Mouse (Mus musculus) spleen, embryonic (tissue): ENCODE results near the gene Zcchc4.
"Not testable (repeated sequence)": the region's sequence is repeated elsewhere in the genome, so short reads cannot be mapped to it uniquely, and the experiment has no call there.

Source experiments
- CTCF ChIA-PET: fragments of 350-600 bp; sonication (Branson Sonifier 250); formaldehyde crosslinking; loops from one replicate; lab custom pipeline; 2022; lab: Charles Lee

Gene Zcchc4

DNA sequence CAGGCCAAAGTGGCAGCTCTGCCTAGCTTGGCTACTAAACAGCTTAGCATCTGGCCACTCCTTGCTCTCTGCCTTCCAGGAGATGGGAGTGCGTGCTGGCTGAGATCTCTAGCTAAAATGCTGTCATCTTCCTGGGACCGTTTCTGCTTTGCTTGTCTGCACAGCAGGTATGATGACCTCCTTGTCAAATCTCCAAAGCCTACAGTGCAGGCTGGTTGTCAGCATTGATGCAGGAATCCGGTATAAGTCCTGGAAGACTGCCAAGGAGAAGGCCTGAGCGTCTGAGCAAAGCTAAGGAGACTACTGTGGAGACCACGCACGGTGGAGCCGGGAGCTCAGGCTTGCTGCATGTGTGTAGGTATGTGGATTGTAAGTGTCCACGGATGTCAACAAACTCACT is at the start of gene Zcchc4:
Gene Zcchc4, plus strand, starts transcription at position 173 of the 400 bp plus-strand sequence.
- CTCF ChIA-PET, result no interaction called here

DNA sequence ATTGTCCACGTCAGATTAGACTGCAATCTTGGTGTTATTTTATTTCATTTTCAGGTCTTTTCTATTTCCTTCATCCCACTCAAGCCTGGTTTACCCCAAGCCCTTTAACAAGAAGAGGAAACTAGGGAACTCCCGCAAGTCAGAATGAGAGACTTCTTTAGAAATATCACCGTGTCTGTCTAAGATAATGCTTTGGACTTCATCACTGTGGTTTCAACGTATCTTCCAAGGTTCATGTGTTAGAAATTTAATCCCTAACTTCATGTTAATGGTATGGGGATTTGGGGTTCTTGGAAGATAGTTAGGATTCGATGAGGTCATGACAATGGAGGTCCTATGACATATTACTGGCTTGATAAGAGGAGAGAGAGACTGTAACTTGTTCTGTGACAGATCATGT is 47.5 kb upstream of the Zcchc4 start:
- CTCF ChIA-PET, result no interaction called here

DNA sequence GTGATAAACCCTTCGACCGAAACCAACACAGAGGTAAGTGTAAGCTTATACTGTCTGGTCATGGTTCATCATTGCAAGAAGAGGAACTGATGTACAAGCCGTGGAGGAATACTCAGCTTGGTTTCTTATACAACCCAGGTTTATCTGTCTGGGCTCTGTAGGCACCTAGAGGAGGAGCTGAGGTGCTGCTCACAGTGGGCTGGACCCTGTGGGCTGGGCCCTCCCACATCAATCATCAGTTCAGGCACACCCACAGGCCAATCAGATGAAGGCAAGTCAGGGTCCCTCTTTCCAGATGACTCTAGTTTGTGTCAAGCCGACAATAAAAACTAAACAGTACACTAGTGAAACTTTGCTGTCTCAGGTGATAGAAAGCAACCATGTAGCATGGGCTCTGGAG is 42.4 kb upstream of the Zcchc4 start:
- CTCF ChIA-PET, result no interaction called here

DNA sequence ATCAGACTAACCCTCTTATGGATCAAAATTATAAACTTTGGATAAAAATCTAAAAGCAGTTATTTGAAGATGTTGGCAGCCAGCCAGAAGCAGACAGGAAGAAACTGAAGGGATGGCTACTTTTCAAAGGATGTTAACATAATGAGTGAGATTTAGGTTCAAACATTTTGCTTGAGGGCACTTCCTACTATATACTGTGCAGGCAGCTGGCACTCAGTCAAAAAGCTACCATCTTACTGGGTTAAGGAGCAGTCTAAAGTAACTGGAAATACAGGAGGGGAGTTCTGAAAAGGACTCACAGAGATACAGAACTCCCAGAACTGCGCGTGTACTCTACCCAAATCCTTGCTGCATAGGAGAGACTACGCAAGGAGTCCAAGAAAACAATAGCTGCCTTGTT is 39.2 kb upstream of the Zcchc4 start:
- CTCF ChIA-PET, result no interaction called here

DNA sequence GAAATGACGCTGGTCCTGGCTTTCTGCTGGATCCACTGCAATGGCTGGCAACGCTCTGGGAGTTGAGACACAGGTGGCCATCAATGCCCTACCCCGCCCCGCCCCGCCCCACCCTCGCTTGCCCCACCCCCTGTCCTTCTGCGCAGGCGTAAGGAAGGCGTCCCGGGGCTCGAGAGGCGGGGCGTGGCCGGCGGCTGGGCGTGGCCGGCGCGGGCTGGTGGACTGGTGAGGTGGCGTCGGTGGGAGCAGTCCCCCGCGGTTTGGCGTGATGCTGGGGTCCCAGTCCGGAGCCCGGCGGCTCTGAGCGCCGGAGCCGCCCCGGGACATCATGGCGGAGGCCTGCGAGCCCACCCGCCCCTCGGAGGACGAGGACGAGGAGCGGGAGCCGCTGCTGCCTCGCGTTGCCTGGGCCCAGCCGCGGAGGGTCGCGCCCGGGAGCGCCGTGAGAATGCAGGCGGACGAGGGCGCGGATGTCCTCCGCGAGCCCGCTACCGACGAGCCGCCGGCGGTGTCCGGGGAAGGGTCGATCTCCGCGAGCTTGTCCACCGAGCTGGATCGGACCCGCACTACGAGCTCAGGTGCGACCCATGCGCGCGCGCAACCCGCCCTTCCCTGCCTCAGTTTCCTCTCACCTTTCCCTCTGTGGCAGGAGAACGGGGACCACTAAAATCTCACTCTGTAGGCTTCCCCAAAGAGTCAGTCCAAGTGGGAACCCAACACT is 33.7 kb upstream of the Zcchc4 start, which contains the start of gene Pi4k2b:
Gene Pi4k2b, plus strand, starts transcription at position 184 of the 721 bp plus-strand sequence.
- CTCF ChIA-PET, result no interaction called here

DNA sequence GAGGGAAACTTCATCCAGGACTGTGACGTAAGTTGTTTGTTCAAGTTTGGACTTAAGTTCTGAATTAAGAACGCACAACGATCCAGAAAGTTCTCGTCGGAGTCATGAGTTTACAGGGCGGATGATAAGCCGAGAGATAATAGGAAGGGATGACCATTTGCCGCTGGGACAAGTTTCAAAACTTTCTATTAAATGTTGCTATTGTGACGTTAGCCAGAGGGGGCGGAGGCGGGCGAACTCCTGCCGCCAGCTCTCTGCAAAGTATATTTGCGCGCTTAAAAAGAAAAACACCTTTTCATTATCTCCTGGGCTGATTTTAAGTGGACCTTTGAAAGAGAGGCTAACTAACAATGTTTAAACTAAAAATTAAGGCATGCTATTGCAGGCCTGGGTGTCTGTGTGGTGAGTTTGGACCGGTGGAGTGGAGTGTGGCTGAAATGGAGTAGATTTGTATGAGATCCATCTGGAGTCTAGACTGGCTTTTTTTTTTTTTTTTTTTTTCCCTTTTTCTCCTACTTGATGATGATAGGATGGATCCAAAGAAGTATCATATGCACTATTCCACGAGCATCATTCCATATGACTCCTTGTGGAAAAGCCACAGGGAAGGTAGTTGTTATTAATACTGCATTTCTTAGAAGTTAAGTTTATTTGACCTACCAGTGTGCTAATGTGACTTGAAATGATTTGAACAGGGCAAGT is 32.9 kb upstream of the Zcchc4 start:
- CTCF ChIA-PET, result no interaction called here

DNA sequence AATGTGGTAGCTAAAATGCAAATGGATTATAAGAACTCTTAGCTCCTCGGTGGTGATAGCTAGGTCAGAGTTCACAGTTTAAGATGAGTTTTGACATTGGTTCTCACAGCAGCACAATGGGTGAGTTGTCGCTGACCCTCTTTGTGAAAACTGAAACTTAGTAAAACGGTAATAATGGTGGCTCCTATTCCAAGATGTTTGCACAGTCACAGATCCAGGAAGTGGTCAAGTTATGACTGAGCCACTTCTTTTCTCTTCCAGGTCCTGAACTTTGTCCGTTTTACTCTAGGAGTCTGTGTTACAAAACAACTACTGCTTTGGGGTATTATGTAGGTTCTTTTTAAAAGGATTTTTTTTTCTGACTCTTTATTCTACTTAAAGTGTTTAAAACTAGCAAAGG is 32.0 kb upstream of the Zcchc4 start:
- CTCF ChIA-PET, result no interaction called here

DNA sequence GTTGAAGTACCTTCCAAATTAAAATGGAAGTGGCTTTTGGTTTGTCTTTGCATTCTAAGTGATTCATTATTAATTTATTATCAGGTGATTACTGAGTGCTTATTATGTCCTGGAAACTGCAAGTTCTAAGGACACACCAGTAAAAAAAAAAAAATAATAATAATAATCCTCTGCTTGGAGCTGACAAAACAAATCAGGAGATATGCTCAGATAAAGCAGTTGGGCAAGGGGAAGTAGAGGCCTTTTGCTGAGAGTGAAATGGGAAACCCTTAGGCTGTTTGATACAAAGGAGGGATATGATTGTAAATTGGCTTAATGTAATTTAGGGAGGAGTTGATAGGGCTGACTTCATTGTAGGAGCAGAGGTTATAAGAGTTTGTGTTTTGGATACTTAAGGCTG is 28.3 kb upstream of the Zcchc4 start:
- CTCF ChIA-PET, result no interaction called here

DNA sequence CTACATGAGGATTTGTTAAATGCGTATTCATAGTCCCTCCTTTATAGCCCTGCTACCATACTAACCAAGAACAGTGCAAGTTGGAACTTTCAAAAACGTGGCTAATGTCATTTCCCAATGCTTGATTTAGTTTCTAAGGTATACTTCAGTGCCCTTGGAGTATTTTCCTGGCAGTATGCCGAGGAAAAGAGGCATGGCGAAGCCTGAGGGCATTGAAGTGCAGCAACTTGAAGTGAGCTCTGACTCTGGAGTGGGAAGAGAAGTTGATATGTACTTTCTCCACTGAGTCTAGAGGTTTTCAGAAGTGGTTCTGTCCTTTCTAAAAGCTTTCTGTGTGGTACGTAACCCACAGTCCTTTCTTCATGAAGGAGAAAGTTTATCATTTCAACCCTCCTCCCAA is 26.5 kb upstream of the Zcchc4 start:
- CTCF ChIA-PET, result no interaction called here

DNA sequence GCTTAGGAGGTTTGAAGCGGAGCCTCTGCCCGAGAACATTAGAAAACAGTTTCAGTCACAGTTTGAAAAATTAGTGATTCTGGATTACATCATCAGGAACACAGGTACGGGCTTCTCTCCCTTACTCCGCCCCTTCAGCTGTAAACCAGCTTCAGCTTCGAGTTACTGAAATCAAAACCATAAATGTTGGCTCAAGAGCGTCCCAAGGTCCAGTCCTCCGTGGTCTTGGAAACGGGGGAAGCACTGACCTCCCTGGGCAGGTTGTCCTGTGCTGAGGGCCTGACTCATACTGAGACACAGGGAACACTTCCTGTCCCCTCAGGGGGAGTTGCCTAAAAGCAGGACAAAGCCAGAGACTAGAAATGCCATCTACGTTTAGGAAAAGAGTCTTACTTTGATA is 22.1 kb upstream of the Zcchc4 start:
- CTCF ChIA-PET, result interaction anchor here (0.6 kb wide), 1 partner anchor 26 kb away, joined by 5 read pairs; no protein-coding TSS in a partner anchor

DNA sequence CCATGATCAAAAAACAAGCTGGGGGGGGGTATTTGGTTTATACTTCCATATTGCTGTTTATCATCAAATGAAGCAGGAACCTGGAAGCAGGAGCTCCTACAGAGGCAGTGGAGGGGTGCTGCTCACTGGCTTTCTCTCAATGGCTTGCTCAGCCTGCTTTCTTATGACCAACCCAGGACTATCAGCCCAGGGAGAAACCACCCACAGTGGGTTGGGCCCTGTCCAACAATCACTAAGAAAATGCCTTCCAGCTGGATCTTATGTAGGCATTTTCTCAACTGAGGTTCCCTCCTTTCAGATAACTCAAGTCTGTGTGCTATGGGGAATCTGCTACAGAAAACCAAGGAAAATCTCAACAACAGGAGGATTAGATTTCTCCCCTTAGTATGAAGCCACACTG is 21.0 kb upstream of the Zcchc4 start:
- CTCF ChIA-PET, result no interaction called here

DNA sequence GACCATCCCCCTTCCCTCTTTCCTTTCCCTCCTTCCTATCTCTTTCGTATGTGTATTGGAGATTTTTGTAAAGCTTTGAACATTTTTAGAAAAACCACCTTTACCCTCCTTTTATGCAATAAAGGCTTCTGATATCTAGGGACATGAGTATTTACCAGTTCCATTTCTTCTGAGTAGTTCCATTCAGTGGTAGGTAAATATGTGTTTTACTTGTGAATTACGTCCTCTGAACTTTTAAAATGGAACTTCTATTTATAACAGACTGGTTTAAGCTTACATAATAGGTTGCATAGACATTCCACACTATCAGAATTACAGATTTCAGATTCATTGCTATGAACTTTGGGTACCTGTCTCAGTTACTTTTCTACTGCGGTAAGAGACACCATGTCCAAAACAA is 19.9 kb upstream of the Zcchc4 start:
- CTCF ChIA-PET, result no interaction called here

DNA sequence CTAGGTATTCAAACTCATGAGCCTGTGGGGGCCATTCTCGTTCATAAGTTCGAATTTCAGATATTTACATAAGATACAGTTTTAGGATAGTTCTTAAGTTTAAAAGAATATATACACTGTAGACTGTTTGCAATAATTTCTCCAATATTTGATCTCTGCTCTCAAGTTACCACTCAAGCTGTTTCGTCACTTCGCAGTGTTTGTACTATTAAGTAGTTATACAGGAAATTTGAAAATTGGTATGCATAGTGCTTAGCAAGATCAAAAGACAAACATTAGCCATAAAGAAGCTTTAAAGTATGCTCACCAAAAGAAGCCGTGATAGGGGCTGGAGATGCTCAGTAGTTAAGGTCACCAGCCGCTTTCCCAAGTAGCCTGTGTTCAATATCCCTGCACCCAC is 19.2 kb upstream of the Zcchc4 start:
- CTCF ChIA-PET, result no interaction called here

DNA sequence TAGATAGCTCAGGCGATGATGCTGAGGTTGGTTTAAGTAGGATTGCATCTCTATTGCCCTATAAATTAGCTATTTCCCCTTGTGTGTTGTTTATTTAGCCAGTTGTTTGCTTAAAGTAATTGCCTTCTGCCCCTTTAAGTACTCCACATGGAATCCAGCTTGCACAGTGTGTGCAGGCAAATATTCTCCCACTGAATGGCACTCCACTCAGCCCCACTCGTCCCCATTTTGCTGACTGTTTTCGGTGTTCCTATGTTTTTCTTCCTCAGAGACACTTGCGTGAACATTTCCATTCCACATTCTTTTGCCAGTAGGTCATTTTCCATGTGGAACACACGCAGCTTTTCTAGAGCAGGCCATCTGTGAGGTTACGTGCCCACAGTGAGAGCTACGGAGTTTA is 12.6 kb upstream of the Zcchc4 start:
- CTCF ChIA-PET, result interaction anchor here (0.6 kb wide), 1 partner anchor 74 kb away, joined by 5 read pairs; no protein-coding TSS in a partner anchor

DNA sequence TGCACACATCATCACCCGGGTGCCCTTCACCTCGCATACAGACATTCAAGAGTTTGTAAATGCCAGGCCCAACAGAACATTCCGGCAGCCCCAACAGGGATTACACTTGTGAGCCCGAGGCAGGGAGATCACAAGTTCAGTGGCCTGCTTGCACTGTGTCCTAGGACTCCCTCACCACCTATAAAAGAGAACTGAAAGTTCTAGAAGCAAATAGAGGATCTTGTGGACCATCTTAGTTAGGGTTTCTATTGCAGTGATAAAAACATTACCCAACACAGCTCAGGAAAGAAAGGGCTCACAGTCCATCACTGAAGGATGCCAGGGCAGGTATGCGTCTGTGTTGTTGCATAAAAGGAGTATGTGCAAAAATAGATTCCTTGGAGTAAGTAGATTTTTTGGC is 942 bp upstream of the Zcchc4 start:
- CTCF ChIA-PET, result no interaction called here

DNA sequence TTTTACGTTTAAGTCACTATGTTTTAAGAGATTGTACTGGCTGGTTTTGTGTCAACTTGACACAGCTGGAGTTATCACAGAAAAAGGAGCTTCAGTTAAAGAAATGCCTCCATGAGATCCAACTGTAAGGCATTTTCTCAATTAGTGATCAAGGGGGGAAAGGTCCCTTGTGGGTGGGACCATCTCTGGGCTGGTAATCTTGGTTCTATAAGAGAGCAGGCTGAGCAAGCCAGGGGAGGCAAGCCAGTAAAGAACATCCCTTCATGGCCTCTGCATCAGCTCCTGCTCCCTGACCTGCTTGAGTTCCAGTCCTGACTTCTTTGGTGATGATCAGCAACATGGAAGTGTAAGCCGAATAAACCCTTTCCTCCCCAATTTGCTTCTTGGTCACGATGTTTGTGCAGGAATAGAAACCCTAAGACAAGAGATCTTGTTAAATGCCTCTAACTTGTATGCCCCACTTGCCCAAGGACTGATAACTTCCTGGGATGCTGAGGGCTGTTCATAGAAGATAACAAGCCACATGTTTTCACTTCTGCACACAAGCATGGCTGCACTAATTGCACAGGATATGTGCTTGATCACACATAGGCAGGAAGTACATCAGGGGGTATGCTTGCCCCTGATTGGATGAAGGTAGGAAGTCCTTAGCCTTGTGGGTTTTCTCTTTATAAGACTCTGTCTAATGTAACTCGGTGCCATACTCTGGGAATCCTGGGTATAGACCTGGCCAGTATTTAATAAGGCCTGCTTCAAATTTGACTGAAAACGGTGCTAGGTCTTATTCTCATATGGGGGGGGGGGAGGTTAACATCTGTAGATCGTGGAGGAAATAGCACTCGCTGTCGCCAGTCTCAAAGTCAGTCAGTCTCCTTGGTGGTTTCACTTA is 1.5 kb downstream of the Zcchc4 start:
- CTCF ChIA-PET, result not testable (repeated sequence)

DNA sequence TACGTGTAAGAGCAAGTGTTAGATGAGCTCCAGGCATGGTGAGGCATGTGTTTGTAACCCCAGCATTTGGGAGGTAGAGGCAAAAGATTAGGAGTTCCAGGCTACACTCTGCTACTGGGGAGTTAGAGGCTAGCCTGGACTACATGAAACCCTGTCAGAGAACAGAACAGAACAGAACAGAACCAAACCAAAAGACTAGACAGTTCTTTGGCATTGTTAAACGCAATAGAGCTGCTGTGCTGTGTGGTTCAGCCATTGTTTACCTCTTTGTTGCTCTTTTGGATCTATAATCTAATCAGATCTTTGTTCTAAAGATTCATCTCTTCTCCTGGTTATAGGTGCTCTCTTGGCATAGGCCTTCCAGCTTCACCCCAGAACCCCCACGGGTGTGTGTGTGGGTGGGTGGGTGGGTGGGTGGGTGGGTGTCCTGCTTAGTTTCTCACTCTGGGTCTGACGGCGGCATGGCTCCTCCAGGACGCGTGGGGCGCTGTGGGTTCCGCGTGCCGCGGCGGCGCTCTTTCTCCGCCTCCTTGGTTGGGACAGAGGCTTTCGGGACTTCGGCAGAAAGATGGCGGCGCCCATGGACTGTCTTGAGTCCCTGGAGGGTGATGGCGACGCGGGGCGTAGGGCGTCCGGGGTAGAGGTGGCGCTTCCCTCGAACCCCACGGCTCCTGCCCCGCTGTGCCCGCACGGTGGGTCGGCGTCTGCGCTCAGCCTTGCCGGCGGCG is 7.5 kb downstream of the Zcchc4 start:
- CTCF ChIA-PET, result no interaction called here

DNA sequence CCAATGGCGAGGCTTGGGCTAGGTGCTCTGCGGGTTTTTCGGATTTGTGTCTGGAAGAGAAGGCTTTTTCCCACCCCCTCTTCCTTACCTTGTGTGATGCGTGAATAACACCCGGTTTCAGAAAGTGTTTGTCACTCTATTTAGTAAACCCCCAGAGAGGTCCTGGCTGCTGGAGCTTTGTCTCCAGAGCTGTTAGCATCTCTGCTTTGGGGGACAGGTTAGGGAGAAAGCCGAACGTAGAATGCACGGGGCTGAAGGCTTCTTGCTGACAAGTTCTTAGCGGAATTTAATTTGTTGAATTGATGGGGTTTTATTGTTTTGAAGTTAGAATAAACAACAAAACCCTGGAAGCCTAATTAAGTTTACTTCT is 8.0 kb downstream of the Zcchc4 start:
- CTCF ChIA-PET, result no interaction called here

DNA sequence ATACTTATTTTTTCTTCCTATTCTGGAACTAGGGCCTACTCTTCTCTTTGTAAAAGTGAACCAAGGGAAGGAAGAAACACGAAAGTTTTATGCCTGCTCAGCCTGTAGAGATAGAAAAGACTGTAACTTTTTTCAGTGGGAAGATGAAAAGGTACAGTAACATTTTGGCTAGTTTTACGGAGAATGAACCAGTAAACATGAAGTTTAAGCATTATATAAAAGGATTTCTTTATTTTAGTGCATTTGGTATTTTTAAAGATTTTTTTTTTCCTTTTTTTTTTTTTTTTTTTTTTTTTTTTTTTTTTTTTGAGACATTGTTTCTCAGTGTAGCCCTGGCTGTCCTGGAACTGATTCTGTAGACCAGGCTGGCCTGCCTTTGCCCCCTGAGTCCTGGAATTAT is 8.7 kb downstream of the Zcchc4 start:
- CTCF ChIA-PET, result no interaction called here

DNA sequence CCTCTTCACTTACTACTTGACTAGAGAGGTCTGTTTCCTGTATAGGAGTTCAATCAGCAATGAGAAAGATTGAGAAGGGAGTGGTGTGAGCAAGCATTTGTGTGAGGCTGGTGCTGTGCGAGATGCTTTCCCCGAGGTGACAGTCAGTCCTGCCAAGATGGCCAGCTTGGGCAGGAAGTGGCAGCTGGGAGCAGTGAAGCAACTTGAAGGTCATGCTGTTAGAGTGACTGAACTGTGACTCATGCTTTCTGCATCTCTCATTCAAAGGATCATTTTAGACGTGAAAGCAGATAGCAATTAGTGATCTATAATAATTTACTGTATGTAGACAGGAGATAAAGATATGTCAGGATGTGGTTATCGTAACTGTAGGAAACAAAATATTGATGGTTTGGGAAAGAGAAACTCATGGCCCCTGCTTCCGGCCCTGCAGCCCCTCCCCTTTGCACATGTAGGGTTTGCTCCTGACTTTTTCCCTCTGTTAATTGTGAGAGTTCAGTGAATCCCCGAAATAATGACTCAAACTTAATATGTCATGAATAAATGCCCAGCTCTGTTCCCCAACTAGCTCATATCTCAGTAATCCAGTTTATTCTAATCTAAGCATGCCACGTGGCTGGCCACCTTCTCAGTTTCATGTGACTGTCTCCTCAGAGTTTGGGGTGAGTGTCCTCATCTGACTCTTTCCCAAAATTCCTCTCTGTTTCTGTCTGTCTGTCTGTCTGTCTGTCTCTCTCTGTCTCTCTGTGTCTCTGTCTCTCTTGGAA is 11.5 kb downstream of the Zcchc4 start:
- CTCF ChIA-PET, result no interaction called here

DNA sequence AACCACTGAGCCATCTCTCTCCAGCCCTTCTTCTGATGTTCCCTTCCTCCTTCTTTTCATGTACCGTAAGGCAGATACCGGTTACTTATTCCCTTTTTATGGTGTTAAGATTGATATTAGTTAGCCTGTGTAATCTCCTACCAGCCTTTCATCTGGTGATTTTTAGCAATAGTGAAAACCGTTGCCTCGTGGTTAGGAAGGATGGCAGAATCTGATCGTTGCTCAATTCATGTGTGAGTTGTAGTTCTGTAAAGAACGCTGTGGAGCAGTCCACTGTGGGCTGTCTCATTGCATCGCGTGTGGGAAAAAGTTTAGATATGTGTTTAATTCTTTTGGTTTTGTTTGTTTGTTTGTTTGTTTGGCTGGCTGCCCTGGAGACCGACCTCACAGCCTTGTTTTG is 18.0 kb downstream of the Zcchc4 start:
- CTCF ChIA-PET, result no interaction called here
